Mouse (Mus musculus): ENCODE results near the gene Manbal. TPM values are rescaled to one million over a fixed set of nuclear protein-coding genes. Genes with fewer than 3 reads are reported as not detected.

Manbal gene
- polyA plus RNA-seq (2012; rRNA removed) = 98.1 and 102 TPM in 2 replicates

GRCm38 (mm10) chr2:157367184-157367893 is at the start of gene Manbal:
TSS of gene Manbal (plus strand) at chr2:157367594.

GRCm38 (mm10) chr2:157347361-157348159 is 19.8 kb upstream of the Manbal start, which contains the start of gene Ghrh:
TSS of gene Ghrh (minus strand) at chr2:157347506.

GRCm38 (mm10) chr2:157418206-157418605 is 50.8 kb downstream of the Manbal start, which contains the start of gene Src:
TSS of gene Src (plus strand) at chr2:157418444.

Other genes with a start within 250 kb of the Manbal start
- gene Samhd1, start 232.3 kb upstream of the Manbal start, polyA plus RNA-seq (2012; rRNA removed) = 21.3 and 24.9 TPM in 2 replicates
- gene Rbl1, start 163.1 kb upstream of the Manbal start, polyA plus RNA-seq (2012; rRNA removed) = 15.1 and 18.8 TPM in 2 replicates
- gene Rpn2, start 88.6 kb upstream of the Manbal start, polyA plus RNA-seq (2012; rRNA removed) = 178 and 207 TPM in 2 replicates
- gene Mroh8, start 88.0 kb upstream of the Manbal start, polyA plus RNA-seq (2012; rRNA removed) = 0.25 and 0.29 TPM in 2 replicates
- 1.3 and 2.0 TPM in 2 replicates for gene Ghrh, start 20.1 kb upstream of the Manbal start, polyA plus RNA-seq (2012; rRNA removed)
- 68.1 and 69.7 TPM in 2 replicates for gene Src, start 50.9 kb downstream of the Manbal start, polyA plus RNA-seq (2012; rRNA removed)
- gene Nnat, start 192.5 kb downstream of the Manbal start, polyA plus RNA-seq (2012; rRNA removed) = 6,249 and 6,855 TPM in 2 replicates
- gene Blcap, start 203.7 kb downstream of the Manbal start, polyA plus RNA-seq (2012; rRNA removed) = 184 and 190 TPM in 2 replicates

Data from central nervous system, embryonic 14 days (tissue).